Mouse (Mus musculus) intestine, embryonic 15.5 days (tissue): Measurements from ENCODE around the gene Gm43720. TPM values are rescaled to one million over a fixed set of nuclear protein-coding genes. Genes with fewer than 3 reads are reported as not detected.

Experiments used
- ATAC-seq: fragments of 200-750 bp; cut with Nextera tagmentation; 2 replicates; pipeline ENCODE4 v1.8.0; 2017; ENCODE audit warnings: moderate TSS enrichment, moderate library complexity
- H3K27ac ChIP-seq: fragments of 300-500 bp; sonication (generic); 2 replicates; pipeline ENCODE4 v1.5.1; 2015; ENCODE audit warnings: mild to moderate bottlenecking, inconsistent platforms
- H3K27me3 ChIP-seq: fragments of 300-500 bp; sonication (generic); replicated peaks from 2 replicates; pipeline ENCODE4 v1.6.1; 2015; ENCODE audit warnings: inconsistent platforms
- H3K36me3 ChIP-seq: fragments of 300-500 bp; sonication (generic); 2 replicates; pipeline ENCODE4 v1.6.1; 2015; ENCODE audit warnings: inconsistent platforms
- H3K4me1 ChIP-seq: fragments of 300-500 bp; sonication (generic); replicated peaks from 2 replicates; pipeline ENCODE4 v1.6.1; 2015; ENCODE audit warnings: inconsistent platforms
- H3K4me2 ChIP-seq: fragments of 300-500 bp; sonication (generic); replicated peaks from 2 replicates; pipeline ENCODE4 v1.6.1; 2015; ENCODE audit warnings: mild to moderate bottlenecking, inconsistent platforms
- H3K4me3 ChIP-seq: fragments of 300-500 bp; sonication (generic); replicated peaks from 2 replicates; pipeline ENCODE4 v1.5.1; 2015; ENCODE audit warnings: inconsistent platforms
- H3K9ac ChIP-seq: fragments of 300-500 bp; sonication (generic); 2 replicates; pipeline ENCODE4 v1.6.1; 2015; ENCODE audit warnings: inconsistent platforms
- H3K9me3 ChIP-seq: fragments of 300-500 bp; sonication (generic); 2 replicates; pipeline ENCODE4 v1.6.1; 2016; ENCODE audit warnings: inconsistent platforms
- WGBS: fragments of 180-500 bp; shearing (Covaris S2); methylation state at CpG from one replicate; pipeline ENCODE4 v1.1.7; 2015; 5-methylcytosine and 5-hydroxymethylcytosine counted together
- polyA plus RNA-seq: library from polyadenylated mRNA; unstranded; fragments of >200 nt; fragmentation: Nextera tagmentation; extraction: Ambion mirVana; gene quantifications from 2 replicates; pipeline ENCODE4 v1.2.1, GENCODE M21; 2015

Gm43720 gene
- polyA plus RNA-seq = not detected in 2 replicates

DNA sequence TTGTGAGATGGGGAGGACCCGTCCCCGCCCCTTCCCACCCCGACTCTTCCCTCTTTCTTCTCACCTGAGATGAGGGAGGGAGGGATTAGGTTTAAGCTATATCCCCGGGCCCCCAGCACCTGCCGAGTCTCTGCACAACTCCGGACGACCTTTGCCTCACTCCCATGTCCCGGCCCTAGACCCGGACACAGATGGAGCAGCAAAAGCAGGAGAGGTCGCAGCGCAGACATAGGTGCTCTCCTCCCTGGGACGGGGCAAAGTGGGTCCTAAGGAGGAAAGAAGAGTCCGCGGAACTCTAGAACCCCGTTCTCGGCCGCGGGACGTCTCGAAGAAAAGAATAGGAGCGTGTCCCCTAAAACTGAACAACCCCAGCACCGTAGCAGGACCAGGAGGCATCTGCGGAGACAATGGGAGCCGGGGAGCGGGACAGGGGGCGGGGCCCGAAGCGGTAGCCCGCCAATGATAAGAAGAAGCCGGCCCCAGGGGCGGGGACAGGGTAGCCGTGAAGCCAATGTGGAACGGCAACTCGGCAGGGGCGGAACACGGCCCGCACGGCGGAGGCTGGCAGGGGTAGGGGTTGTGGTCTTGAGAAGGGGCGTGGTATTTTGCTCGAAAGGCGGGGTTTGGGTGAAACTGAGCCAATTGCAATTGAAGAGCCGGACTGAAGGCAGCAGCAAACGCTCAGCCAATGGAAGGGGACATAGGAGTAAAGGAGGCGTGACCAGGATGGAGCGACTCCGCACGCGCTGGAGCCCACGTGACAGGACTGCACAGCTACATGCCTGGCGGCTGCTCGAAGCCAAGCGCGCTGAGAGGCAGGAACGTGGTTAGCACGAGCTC, at the start of gene Gm43720, which contains the start of the genes Gpc2 and Stag3:
Gm43720 (minus strand) TSS at position 374 of the 840 bp plus-strand sequence.
Gpc2 (minus strand) TSS at position 421 of the 840 bp plus-strand sequence.
Stag3 (plus strand) TSS at position 656 of the 840 bp plus-strand sequence.
- Histone ChIP-seq H3K4me2 (peak within 1 kb of the TSS; percentile 82), H3K4me1 (peaks cover 21% of the 10 kb centered on the region), H3K9me3 (no peaks in the 10 kb centered on the region), H3K27me3 (no peaks in the 10 kb centered on the region), H3K27ac (peak within 1 kb of the TSS; percentile 52; the same call in 1 of the 2 replicates), H3K36me3 (no peaks in the 10 kb centered on the region), H3K9ac (peak within 1 kb of the TSS; percentile 63), H3K4me3 (peak within 1 kb of the TSS; percentile 64)
- ATAC-seq = peak; percentile 99
- WGBS = under 1% methylated on average over 56 of the region's 56 CpGs

DNA sequence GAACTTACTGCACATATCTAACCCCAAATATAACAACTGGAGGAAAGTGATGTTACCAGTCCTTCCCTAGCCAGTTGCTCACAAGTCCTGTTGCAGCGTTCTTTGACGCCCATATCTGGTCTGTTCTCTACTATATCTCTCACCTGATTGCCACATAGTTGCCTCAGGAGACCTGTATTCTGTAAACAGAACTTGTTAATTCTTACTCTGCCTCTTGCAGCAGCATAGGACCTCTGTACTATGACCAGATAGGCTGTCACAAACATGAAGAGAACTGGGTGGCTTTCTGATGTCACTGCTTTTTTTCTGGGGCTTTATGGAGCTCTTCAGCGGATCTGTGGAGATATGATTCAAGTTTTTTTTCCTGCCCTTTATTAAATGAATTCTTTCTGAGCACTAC, 33.0 kb upstream of the Gm43720 start:
- Histone ChIP-seq H3K36me3 (no peaks in the 10 kb centered on the region), H3K27me3 (no peaks in the 10 kb centered on the region), H3K4me1 (no peaks in the 10 kb centered on the region), H3K9ac (no peak overlapping the region), H3K27ac (no peak overlapping the region), H3K4me2 (no peak overlapping the region), H3K9me3 (no peaks in the 10 kb centered on the region), H3K4me3 (no peak overlapping the region)
- WGBS = 81% methylated on average over 3 of the region's 3 CpGs
- no peak for ATAC-seq

DNA sequence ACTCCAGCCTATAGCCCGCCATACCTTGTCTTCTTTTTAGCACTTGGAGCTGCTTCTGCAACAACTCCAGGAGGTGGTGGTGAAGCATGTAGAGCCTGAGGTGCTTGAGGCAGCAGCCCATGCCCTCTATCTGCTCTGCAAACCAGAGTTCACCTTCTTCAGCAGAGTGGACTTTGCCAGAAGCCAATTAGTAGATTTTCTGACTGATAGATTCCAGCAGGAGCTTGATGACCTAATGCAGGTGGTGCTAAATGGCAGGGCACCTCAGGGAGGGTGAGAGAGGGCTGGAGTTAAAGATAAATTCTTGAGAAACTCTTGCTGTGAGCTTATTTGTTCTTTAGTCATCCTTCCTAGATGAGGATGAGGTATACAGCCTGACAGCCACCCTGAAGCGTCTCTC, 19.9 kb upstream of the Gm43720 start:
- WGBS = 69% methylated on average over 2 of the region's 2 CpGs

DNA sequence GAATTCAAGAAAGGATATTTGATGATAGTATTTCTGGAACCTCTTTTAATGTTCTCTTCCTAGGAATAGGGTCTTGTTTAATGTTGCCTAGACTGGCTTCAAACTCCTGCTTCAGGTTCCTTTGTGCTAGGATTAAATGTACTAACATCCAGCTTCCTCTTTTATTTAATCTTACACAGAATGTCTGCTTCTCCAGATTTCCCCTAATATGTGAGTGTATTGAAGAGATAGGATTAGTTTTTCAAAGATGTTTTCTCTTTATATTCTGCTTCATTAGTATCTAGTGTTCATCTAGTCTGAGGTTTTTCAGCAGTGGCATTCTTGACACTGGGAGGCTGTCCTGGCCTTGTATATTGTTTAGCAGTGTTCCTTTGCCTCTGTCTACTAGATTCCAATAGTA, 14.4 kb upstream of the Gm43720 start:
- Histone ChIP-seq H3K36me3 (no peaks in the 10 kb centered on the region), H3K9ac (no peak overlapping the region), H3K4me3 (no peak overlapping the region), H3K9me3 (no peaks in the 10 kb centered on the region), H3K4me2 (no peak overlapping the region), H3K27me3 (no peaks in the 10 kb centered on the region), H3K27ac (no peak overlapping the region), H3K4me1 (no peaks in the 10 kb centered on the region)
- no peak for ATAC-seq

More for the DNA sequence above, 19.9 kb upstream of the Gm43720 start:
- no peaks in the 10 kb centered on the region for H3K4me1 ChIP-seq
- ATAC-seq = peak; percentile 62
- no peak overlapping the region for H3K4me2 ChIP-seq
- no peaks in the 10 kb centered on the region for H3K9me3 ChIP-seq
- H3K9ac ChIP-seq = no peak overlapping the region
- H3K4me3 ChIP-seq = no peak overlapping the region
- no peaks in the 10 kb centered on the region for H3K36me3 ChIP-seq
- H3K27ac ChIP-seq = no peak overlapping the region
- no peaks in the 10 kb centered on the region for H3K27me3 ChIP-seq

DNA sequence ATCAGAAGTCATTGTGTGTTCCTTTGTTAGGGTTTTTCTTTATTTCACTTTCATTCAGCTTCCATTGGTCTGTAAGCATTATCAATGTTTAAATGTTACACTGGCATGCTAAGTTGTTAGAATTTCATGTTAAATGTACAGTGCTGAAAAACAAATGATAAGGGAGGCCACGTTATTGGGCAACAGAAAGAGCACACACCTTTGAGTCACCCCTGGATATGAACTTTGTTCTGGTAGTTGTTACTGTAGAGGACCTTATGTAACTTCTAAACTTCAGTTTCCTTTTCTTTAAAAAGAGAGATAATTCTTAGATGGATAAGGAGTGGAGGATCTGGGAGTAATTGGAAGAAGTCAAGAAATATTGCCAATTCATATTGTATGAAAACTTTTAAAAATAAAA, 11.9 kb upstream of the Gm43720 start:
- 75% methylated on average over 1 of the region's 1 CpGs for WGBS
- no peaks in the 10 kb centered on the region for H3K27me3 ChIP-seq
- no peak overlapping the region for H3K4me3 ChIP-seq
- no peaks in the 10 kb centered on the region for H3K4me1 ChIP-seq
- no peak for ATAC-seq
- no peak overlapping the region for H3K9ac ChIP-seq
- H3K36me3 ChIP-seq = no peaks in the 10 kb centered on the region
- no peak overlapping the region for H3K4me2 ChIP-seq
- H3K27ac ChIP-seq = no peak overlapping the region
- no peaks in the 10 kb centered on the region for H3K9me3 ChIP-seq

DNA sequence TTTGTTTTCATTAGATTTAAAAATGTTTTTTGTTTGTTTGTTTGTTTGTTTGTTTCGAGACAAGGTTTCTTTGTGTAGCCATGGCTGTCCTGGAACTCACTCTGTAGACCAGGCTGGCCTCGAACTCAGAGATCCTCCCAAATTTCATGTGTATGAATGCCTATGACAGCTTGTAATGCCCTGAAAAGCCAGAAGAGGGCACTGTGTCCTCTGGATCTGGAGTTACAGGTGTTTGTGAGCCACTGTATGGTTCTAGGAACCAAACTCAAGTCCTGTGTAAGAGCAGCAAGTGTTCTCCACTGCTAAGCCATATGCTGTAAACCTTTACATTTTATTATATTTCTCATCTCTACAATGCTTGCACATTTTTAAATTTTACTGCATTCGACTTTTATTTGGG, 8.1 kb upstream of the Gm43720 start:
- H3K9ac ChIP-seq = no peak overlapping the region
- 77% methylated on average over 3 of the region's 3 CpGs for WGBS
- no peak overlapping the region for H3K27ac ChIP-seq
- no peaks in the 10 kb centered on the region for H3K27me3 ChIP-seq
- H3K36me3 ChIP-seq = no peaks in the 10 kb centered on the region
- H3K4me1 ChIP-seq = no peaks in the 10 kb centered on the region
- no peak for ATAC-seq
- no peak overlapping the region for H3K4me2 ChIP-seq
- no peaks in the 10 kb centered on the region for H3K9me3 ChIP-seq
- no peak overlapping the region for H3K4me3 ChIP-seq

DNA sequence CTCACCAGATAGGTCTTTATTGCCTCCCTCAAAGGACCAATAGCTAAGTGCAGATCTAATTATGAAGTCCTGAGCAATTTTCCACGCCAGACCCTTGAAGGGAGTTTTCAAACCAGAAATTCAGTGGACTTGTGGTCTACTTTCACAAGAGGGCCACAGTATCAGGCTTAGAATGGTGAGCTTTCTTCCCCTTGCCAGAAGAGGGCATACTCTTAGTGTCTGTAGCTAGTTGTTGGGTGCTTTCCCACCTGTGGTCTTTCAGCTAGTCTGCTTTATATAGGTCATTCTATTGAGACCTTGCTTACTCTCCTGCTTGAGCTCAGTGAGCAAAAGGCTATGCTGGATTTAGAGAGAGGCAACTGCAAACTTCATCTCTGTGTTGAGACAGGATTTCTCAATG, 3.8 kb upstream of the Gm43720 start:
- Histone ChIP-seq H3K27me3 (no peaks in the 10 kb centered on the region), H3K4me3 (no peak overlapping the region), H3K9ac (no peak overlapping the region), H3K27ac (no peak overlapping the region), H3K36me3 (no peaks in the 10 kb centered on the region), H3K4me2 (no peak overlapping the region), H3K4me1 (peaks cover 13% of the 10 kb centered on the region), H3K9me3 (no peaks in the 10 kb centered on the region)
- ATAC-seq = no peak
- WGBS = 70% methylated on average over 1 of the region's 1 CpGs

DNA sequence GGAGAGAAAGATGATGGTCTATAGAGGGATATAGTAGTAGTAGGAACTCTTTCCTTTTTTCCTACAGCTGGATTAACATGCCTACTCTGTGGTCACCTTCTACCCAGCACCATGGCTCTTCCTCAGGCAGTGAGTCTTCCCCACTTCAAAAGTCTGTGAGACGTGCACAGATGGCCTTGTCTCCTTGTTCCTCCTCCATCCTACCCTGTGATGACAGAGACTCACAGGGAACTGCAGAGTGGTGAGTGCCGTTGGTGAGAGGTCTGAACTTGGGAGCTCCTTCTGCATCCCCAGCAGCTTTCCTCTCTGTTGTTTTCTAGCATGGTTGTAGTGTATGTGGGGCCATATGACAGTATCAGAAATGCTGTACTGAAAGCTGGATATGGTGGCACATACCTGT, 2.0 kb upstream of the Gm43720 start:
- ATAC-seq = no peak
- no peak overlapping the region for H3K4me2 ChIP-seq
- H3K4me1 ChIP-seq = peaks cover 13% of the 10 kb centered on the region
- WGBS = 80% methylated on average over 2 of the region's 2 CpGs
- no peak overlapping the region for H3K4me3 ChIP-seq
- H3K9ac ChIP-seq = no peak overlapping the region
- H3K9me3 ChIP-seq = no peaks in the 10 kb centered on the region
- no peaks in the 10 kb centered on the region for H3K36me3 ChIP-seq
- no peaks in the 10 kb centered on the region for H3K27me3 ChIP-seq
- H3K27ac ChIP-seq = no peak overlapping the region

DNA sequence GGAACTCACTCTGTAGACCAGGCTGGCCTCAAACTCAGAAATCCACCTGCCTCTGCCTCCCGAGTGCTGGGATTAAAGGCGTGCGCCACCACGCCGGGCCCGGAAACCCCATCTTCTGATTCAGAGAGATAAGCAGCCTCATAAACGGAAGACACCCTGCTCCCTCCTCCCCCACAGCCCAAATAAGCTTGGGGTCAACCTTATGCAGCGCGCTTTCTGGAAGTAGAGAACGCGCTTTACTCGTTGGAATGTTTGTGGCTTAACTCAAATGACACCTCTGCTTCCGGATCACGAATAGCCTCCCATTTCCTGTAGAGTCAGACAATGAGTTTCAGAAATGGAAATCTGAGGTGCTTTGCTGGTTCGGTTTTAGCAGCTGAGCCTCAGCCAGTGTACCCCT, 1.1 kb upstream of the Gm43720 start:
- peak overlapping the region; percentile 82; the same call in 1 of the 2 replicates for H3K4me2 ChIP-seq

DNA sequence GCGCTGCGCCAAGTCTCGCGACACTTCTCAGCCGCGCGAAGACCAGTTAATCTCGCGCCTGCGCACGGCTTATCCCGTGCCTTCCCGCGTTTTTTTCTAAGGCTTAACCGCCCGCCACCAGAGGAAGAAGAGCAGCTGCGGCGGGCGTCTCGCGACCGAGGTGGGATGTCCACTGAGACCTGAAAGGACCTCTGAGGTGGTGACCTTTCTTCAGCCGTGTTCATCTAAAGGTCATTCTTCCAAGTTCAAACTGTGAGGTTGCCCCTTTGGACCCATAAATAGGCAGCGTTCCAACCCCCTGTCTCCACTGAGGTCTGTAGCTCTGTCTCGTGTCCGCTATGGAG, 639 bp upstream of the Gm43720 start:
- H3K4me1 ChIP-seq = peaks cover 19% of the 10 kb centered on the region
- H3K4me3 ChIP-seq = peak overlapping the region; percentile 64
- H3K9ac ChIP-seq = no peak overlapping the region
- no peaks in the 10 kb centered on the region for H3K9me3 ChIP-seq
- H3K4me2 ChIP-seq = peak overlapping the region; percentile 82
- no peaks in the 10 kb centered on the region for H3K36me3 ChIP-seq
- H3K27ac ChIP-seq = no peak overlapping the region
- WGBS = 23% methylated on average over 26 of the region's 26 CpGs
- ATAC-seq = 0 out of 2 replicates have a peak, but pooled peaks have one; percentile 2
- H3K27me3 ChIP-seq = no peaks in the 10 kb centered on the region

More for the DNA sequence above, 1.1 kb upstream of the Gm43720 start:
- H3K4me1 ChIP-seq = peaks cover 15% of the 10 kb centered on the region
- H3K9ac ChIP-seq = no peak overlapping the region
- no peaks in the 10 kb centered on the region for H3K9me3 ChIP-seq
- no peak for ATAC-seq
- H3K27me3 ChIP-seq = no peaks in the 10 kb centered on the region
- H3K4me3 ChIP-seq = no peak overlapping the region
- no peaks in the 10 kb centered on the region for H3K36me3 ChIP-seq
- WGBS = 95% methylated on average over 15 of the region's 15 CpGs
- H3K27ac ChIP-seq = no peak overlapping the region

DNA sequence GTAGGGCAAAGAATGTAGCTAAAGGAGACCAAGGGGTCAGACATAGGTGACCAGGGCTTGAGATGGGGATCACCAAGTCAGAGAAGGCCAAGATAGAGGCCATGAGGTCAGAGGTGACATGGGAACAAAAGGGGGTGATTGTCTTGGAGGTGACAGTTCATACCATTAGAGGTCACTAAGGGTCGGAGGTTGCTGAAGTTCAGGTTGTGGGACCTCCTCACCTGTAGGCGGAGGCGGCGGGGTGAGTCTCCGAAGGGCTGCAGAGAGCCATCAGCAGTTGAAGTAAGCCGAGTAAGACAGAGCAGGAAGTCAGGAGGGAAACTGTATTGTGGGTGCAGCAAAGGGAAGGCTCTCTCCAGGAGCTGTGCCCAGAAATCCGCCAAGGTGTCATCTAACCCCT, 1.8 kb downstream of the Gm43720 start:
- Histone ChIP-seq H3K27me3 (no peaks in the 10 kb centered on the region), H3K4me1 (peaks cover 21% of the 10 kb centered on the region), H3K4me3 (no peak overlapping the region), H3K9ac (no peak overlapping the region), H3K36me3 (no peaks in the 10 kb centered on the region), H3K9me3 (no peaks in the 10 kb centered on the region), H3K27ac (no peak overlapping the region), H3K4me2 (0 out of 2 replicates have a peak overlapping the region, but pooled peaks have one; percentile 82)
- WGBS = 87% methylated on average over 7 of the region's 7 CpGs
- ATAC-seq = no peak

DNA sequence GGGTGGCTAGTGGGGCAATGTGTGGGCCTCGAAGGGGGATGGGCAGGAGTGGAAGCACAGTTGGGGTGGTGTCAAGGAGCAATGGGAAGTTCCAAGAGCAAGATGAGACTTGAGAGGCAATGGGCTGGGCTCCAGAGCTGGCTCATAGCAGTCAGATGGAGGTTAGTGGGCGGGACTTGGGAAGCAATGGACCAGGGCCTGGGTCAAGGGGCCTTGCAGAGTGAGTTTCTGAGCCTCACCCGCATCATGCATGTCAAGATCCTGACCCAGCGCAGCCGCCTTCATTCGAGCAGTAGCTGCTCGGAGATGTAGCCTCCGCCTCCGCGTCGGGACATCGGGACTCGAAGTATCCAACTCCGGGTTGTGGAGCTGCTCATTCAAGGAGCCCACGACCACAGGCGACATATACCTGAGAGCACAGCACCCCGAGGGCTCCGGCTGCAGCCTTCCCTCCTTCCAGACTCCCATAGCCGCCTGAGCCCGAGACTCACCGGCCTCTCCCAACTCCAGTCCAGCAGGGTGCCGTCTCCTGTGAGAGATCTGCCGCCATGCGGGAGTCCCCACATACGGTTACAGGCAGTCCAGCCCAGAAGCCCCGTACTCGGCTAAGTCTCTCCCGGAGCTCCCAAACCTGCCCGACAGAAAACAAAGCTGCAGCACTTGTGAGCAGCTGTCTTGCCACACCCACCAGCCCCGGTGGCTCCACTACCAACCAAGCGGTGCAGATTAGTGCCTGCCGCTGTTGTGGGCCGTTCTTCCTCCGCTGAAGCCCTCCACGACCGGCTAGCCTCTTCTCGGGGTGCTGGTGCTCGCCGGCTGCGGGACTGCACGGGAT, 4.3 kb downstream of the Gm43720 start:
- Histone ChIP-seq H3K4me1 (peaks cover 22% of the 10 kb centered on the region), H3K9me3 (no peaks in the 10 kb centered on the region), H3K27me3 (no peaks in the 10 kb centered on the region), H3K9ac (no peak overlapping the region), H3K4me3 (peak overlapping the region; percentile 11; the same call in 1 of the 2 replicates), H3K27ac (no peak overlapping the region), H3K36me3 (no peaks in the 10 kb centered on the region), H3K4me2 (peak overlapping the region; percentile 47)
- ATAC-seq = no peak
- 34% methylated on average over 41 of the region's 41 CpGs for WGBS
